Mouse (Mus musculus): ENCODE results near the gene Eepd1. TPM values are rescaled to one million over a fixed set of nuclear protein-coding genes. Genes with fewer than 3 reads are reported as not detected.

Gene Eepd1
- total and polyA plus RNA-seq, 2 experiments from 2014 or later, result 13.5 to 16.2 TPM

GRCm38 (mm10) chr9:25527359-25528038 is 46.2 kb downstream of the Eepd1 start:
- Histone ChIP-seq H3K4me1 (ENCODE audit: insufficient read depth, low read length) (no peaks in the 10 kb centered on the region), H3K27ac (ENCODE audit: low read depth, low read length) (no peak overlapping the region), H3K4me3 (ENCODE audit: low read depth, low read length) (no peak overlapping the region), H3K27me3 (ENCODE audit: insufficient read depth, low read length) (no peaks in the 10 kb centered on the region), H3K4me2 (ENCODE audit: low read depth, low read length, poor library complexity, severe bottlenecking) (no peak overlapping the region), H3K9me3 (ENCODE audit: low read length) (no peaks in the 10 kb centered on the region), H3K36me3 (ENCODE audit: insufficient read depth, low read length) (no peaks in the 10 kb centered on the region), H3K9ac (replicated peaks; ENCODE audit: low read length, poor library complexity, severe bottlenecking) (no peak overlapping the region)
- WGBS, result 64% methylated on average over 7 of the region's 7 CpGs
- TF ChIP-seq CTCF (IDR thresholded peaks at IDR 0.05), result no peak
- DNase-seq (ENCODE audit: low spot score) (no peak), ATAC-seq (ENCODE audit: low FRiP score) (no peak)

DNA sequence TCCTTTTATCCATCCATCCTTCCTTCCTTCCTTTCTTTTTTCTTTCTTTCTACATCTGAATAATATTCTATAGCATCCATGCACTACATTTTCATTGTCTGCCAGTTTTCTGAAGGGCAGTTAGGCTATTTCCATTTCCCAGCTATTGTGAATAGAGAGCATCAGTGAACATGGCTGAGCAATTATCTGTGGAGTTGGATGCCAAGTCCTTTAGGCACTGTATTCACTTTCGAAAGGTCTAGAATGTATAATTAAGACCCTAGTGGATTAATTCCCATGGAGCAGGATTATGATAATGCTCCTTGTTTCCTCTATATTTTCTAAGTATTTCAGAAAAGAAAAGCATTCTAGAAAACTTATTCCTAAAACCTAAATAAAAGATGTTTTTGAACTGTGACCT is 50.3 kb downstream of the Eepd1 start:
- no peak overlapping the region for H3K27ac ChIP-seq (ENCODE audit: low read depth, low read length)
- H3K4me2 ChIP-seq (ENCODE audit: low read depth, low read length, poor library complexity, severe bottlenecking), result no peak overlapping the region
- 33% methylated on average over 1 of the region's 1 CpGs for WGBS
- no peak for TF ChIP-seq CTCF (IDR thresholded peaks at IDR 0.05)
- no peaks in the 10 kb centered on the region for H3K36me3 ChIP-seq (ENCODE audit: insufficient read depth, low read length)
- ATAC-seq (ENCODE audit: low FRiP score), result no peak
- H3K4me3 ChIP-seq (ENCODE audit: low read depth, low read length), result no peak overlapping the region
- H3K27me3 ChIP-seq (ENCODE audit: insufficient read depth, low read length), result no peaks in the 10 kb centered on the region
- no peak overlapping the region for H3K9ac ChIP-seq (replicated peaks; ENCODE audit: low read length, poor library complexity, severe bottlenecking)
- H3K4me1 ChIP-seq (ENCODE audit: insufficient read depth, low read length), result no peaks in the 10 kb centered on the region
- no peaks in the 10 kb centered on the region for H3K9me3 ChIP-seq (ENCODE audit: low read length)
- DNase-seq (ENCODE audit: low spot score), result no peak

- H3K9ac ChIP-seq (replicated peaks; ENCODE audit: low read length, poor library complexity, severe bottlenecking), result no peak overlapping the region
- no peaks in the 10 kb centered on the region for H3K9me3 ChIP-seq (ENCODE audit: low read length)
- WGBS, result 63% methylated on average over 3 of the region's 3 CpGs
- ATAC-seq (ENCODE audit: low FRiP score) (no peak), DNase-seq (ENCODE audit: low spot score) (no peak)
- no peak overlapping the region for H3K4me3 ChIP-seq (ENCODE audit: low read depth, low read length)
- H3K36me3 ChIP-seq (ENCODE audit: insufficient read depth, low read length), result no peaks in the 10 kb centered on the region
- no peaks in the 10 kb centered on the region for H3K27me3 ChIP-seq (ENCODE audit: insufficient read depth, low read length)
- H3K4me1 ChIP-seq (ENCODE audit: insufficient read depth, low read length), result no peaks in the 10 kb centered on the region
- no peak overlapping the region for H3K27ac ChIP-seq (ENCODE audit: low read depth, low read length)
- no peak for TF ChIP-seq CTCF (IDR thresholded peaks at IDR 0.05)
- no peak overlapping the region for H3K4me2 ChIP-seq (ENCODE audit: low read depth, low read length, poor library complexity, severe bottlenecking)
Observed at GRCm38 (mm10) chr9:25532105-25532504, 50.8 kb downstream of the Eepd1 start.

DNA sequence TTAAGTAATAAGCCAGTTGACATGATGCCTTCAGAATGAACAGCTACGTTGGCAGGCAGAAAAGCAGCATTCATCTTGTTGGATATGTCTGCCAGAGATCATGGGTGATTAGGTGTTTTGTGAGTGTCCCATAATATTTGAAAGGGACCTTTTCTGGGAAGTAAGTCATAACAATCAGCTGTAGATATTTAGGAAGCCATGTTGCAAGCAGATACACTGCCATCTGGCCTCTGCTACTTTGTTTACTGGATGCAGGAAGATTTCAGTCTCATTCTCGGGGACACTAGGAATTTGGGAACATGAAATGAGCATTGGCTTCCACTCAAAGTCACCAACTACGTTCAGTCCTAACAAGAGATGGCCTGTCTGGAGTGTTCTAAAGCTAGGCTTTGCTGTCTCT is 54.1 kb downstream of the Eepd1 start:
- no peak overlapping the region for H3K27ac ChIP-seq (ENCODE audit: low read depth, low read length)
- WGBS, result 72% methylated on average over 3 of the region's 3 CpGs
- ATAC-seq (ENCODE audit: low FRiP score) (no peak), DNase-seq (ENCODE audit: low spot score) (no peak)
- H3K9me3 ChIP-seq (ENCODE audit: low read length), result no peaks in the 10 kb centered on the region
- no peak for TF ChIP-seq CTCF (IDR thresholded peaks at IDR 0.05)
- H3K4me1 ChIP-seq (ENCODE audit: insufficient read depth, low read length), result no peaks in the 10 kb centered on the region
- no peaks in the 10 kb centered on the region for H3K27me3 ChIP-seq (ENCODE audit: insufficient read depth, low read length)
- no peak overlapping the region for H3K4me2 ChIP-seq (ENCODE audit: low read depth, low read length, poor library complexity, severe bottlenecking)
- H3K9ac ChIP-seq (replicated peaks; ENCODE audit: low read length, poor library complexity, severe bottlenecking), result no peak overlapping the region
- no peaks in the 10 kb centered on the region for H3K36me3 ChIP-seq (ENCODE audit: insufficient read depth, low read length)
- no peak overlapping the region for H3K4me3 ChIP-seq (ENCODE audit: low read depth, low read length)

GRCm38 (mm10) chr9:25539461-25539860 is 58.1 kb downstream of the Eepd1 start:
- Histone ChIP-seq H3K4me2 (ENCODE audit: low read depth, low read length, poor library complexity, severe bottlenecking) (no peak overlapping the region), H3K27ac (ENCODE audit: low read depth, low read length) (no peak overlapping the region), H3K36me3 (ENCODE audit: insufficient read depth, low read length) (no peaks in the 10 kb centered on the region), H3K4me1 (ENCODE audit: insufficient read depth, low read length) (no peaks in the 10 kb centered on the region), H3K9ac (replicated peaks; ENCODE audit: low read length, poor library complexity, severe bottlenecking) (no peak overlapping the region), H3K4me3 (ENCODE audit: low read depth, low read length) (no peak overlapping the region), H3K27me3 (ENCODE audit: insufficient read depth, low read length) (no peaks in the 10 kb centered on the region), H3K9me3 (ENCODE audit: low read length) (no peaks in the 10 kb centered on the region)
- DNase-seq (ENCODE audit: low spot score) (no peak), ATAC-seq (ENCODE audit: low FRiP score) (no peak)
- WGBS, result 90% methylated on average over 2 of the region's 2 CpGs
- TF ChIP-seq CTCF (IDR thresholded peaks at IDR 0.05), result no peak

GRCm38 (mm10) chr9:25541355-25541754 is 60.0 kb downstream of the Eepd1 start:
- Histone ChIP-seq H3K27me3 (ENCODE audit: insufficient read depth, low read length) (no peaks in the 10 kb centered on the region), H3K36me3 (ENCODE audit: insufficient read depth, low read length) (no peaks in the 10 kb centered on the region), H3K4me3 (ENCODE audit: low read depth, low read length) (no peak overlapping the region), H3K4me1 (ENCODE audit: insufficient read depth, low read length) (no peaks in the 10 kb centered on the region), H3K27ac (ENCODE audit: low read depth, low read length) (no peak overlapping the region), H3K9ac (replicated peaks; ENCODE audit: low read length, poor library complexity, severe bottlenecking) (no peak overlapping the region), H3K9me3 (ENCODE audit: low read length) (no peaks in the 10 kb centered on the region), H3K4me2 (ENCODE audit: low read depth, low read length, poor library complexity, severe bottlenecking) (no peak overlapping the region)
- DNase-seq (ENCODE audit: low spot score) (no peak), ATAC-seq (ENCODE audit: low FRiP score) (no peak)
- 87% methylated on average over 4 of the region's 4 CpGs for WGBS
- no peak for TF ChIP-seq CTCF (IDR thresholded peaks at IDR 0.05)
